Mouse (Mus musculus) kidney, adult 2 months (tissue): ENCODE measurements around the gene Tango2. TPM values are rescaled to one million over a fixed set of nuclear protein-coding genes. Genes with fewer than 3 reads are reported as not detected.

Experiments used
- DNase-seq: peaks from one replicate; pipeline ENCODE4 v3.0.0; 2021
- H3K27ac ChIP-seq: fragments of 200-500 bp; 2 replicates; pipeline ENCODE4 v1.5.1; 2012; ENCODE audit warnings: low read depth, low read length, control low read depth, inconsistent platforms; ENCODE audit not compliant: insufficient read depth
- H3K27me3 ChIP-seq: fragments of 200-500 bp; replicated peaks from 2 replicates; pipeline ENCODE4 v1.6.1; 2012; ENCODE audit warnings: mild to moderate bottlenecking, moderate library complexity, low read length, inconsistent platforms; ENCODE audit not compliant: control insufficient read depth, insufficient read depth
- H3K36me3 ChIP-seq: fragments of 200-500 bp; 2 replicates; pipeline ENCODE4 v1.6.1; 2012; ENCODE audit warnings: mild to moderate bottlenecking, moderate library complexity, low read length, inconsistent platforms; ENCODE audit not compliant: control insufficient read depth, insufficient read depth
- H3K4me1 ChIP-seq: fragments of 200-500 bp; 2 replicates; pipeline ENCODE4 v1.6.1; 2011; ENCODE audit warnings: low read length; ENCODE audit not compliant: control insufficient read depth, insufficient read depth
- H3K4me3 ChIP-seq: fragments of 200-500 bp; 2 replicates; pipeline ENCODE4 v1.5.1; 2011; ENCODE audit warnings: mild to moderate bottlenecking, low read depth, low read length, control low read depth; ENCODE audit not compliant: insufficient read depth
- CTCF ChIP-seq: fragments of 200-500 bp; conservative IDR thresholded peaks from 2 replicates; pipeline ENCODE4 v1.5.1; 2011; ENCODE audit warnings: low read depth, mild to moderate bottlenecking, control low read depth, low read length, moderate library complexity, mixed read lengths; ENCODE audit not compliant: insufficient read depth, insufficient read length
- POLR2A ChIP-seq: fragments of 200-500 bp; IDR thresholded peaks from one replicate; pipeline ENCODE4 v1.6.1; 2011; ENCODE audit warnings: low read depth, low read length, control low read depth
- WGBS: fragments of 180-500 bp; shearing (Covaris S2); methylation state at CpG from one replicate; pipeline ENCODE4 v1.1.7; 2018; 5-methylcytosine and 5-hydroxymethylcytosine counted together
- polyA plus RNA-seq: library from polyadenylated mRNA; depleted of rRNA; stranded (reverse); fragments of >200 nt; gene quantifications from 2 replicates; pipeline ENCODE4 v1.2.3, GENCODE M21; 2012

The Tango2 gene
- polyA plus RNA-seq, 1 experiment: 147 TPM

- no peak for DNase-seq
- H3K27ac ChIP-seq: no peak overlapping the region
- WGBS: 82% methylated on average over 6 of the region's 6 CpGs
- no peaks in the 10 kb centered on the region for H3K36me3 ChIP-seq
- H3K27me3 ChIP-seq: no peaks in the 10 kb centered on the region
- TF ChIP-seq POLR2A: no peak
- TF ChIP-seq CTCF: no peak
- no peak overlapping the region for H3K4me3 ChIP-seq
- H3K4me1 ChIP-seq: peaks cover 47% of the 10 kb centered on the region
These were observed 33.8 kb upstream of the Tango2 start for GRCm38 (mm10) chr16:18381621-18382258.

- no peak for DNase-seq
- Histone ChIP-seq H3K36me3 (no peaks in the 10 kb centered on the region), H3K4me3 (no peak overlapping the region), H3K27ac (no peak overlapping the region), H3K27me3 (no peaks in the 10 kb centered on the region), H3K4me1 (peaks cover 48% of the 10 kb centered on the region)
- WGBS: 79% methylated on average over 6 of the region's 6 CpGs
- no peak for TF ChIP-seq CTCF
- TF ChIP-seq POLR2A: no peak
These were observed 32.7 kb upstream of the Tango2 start for GRCm38 (mm10) chr16:18380495-18381063.

- WGBS: 67% methylated on average over 8 of the region's 8 CpGs
- peak; percentile 77 for DNase-seq
- H3K4me3 ChIP-seq: no peak overlapping the region
- H3K4me1 ChIP-seq: peaks cover 46% of the 10 kb centered on the region
- no peaks in the 10 kb centered on the region for H3K36me3 ChIP-seq
- no peak for TF ChIP-seq CTCF
- no peak for TF ChIP-seq POLR2A
- no peak overlapping the region; the same call in 1 of the 2 replicates for H3K27ac ChIP-seq
- no peaks in the 10 kb centered on the region for H3K27me3 ChIP-seq
These were observed 31.6 kb upstream of the Tango2 start for GRCm38 (mm10) chr16:18379338-18380001.

GRCm38 (mm10) chr16:18378489-18378888, 30.6 kb upstream of the Tango2 start:
- DNase-seq: peak; percentile 83
- Histone ChIP-seq H3K27me3 (no peaks in the 10 kb centered on the region), H3K4me1 (peaks cover 39% of the 10 kb centered on the region), H3K27ac (peak overlapping the region; percentile 69), H3K4me3 (no peak overlapping the region), H3K36me3 (no peaks in the 10 kb centered on the region)
- 11% methylated on average over 1 of the region's 1 CpGs for WGBS
- TF ChIP-seq CTCF: no peak
- no peak for TF ChIP-seq POLR2A

- DNase-seq: peak; percentile 87
- Histone ChIP-seq H3K27ac (peak overlapping the region; percentile 68), H3K36me3 (no peaks in the 10 kb centered on the region), H3K4me1 (peaks cover 33% of the 10 kb centered on the region), H3K27me3 (no peaks in the 10 kb centered on the region), H3K4me3 (no peak overlapping the region)
- TF ChIP-seq CTCF (no peak), POLR2A (no peak)
- 47% methylated on average over 3 of the region's 3 CpGs for WGBS
These were observed 29.3 kb upstream of the Tango2 start for GRCm38 (mm10) chr16:18377203-18377602.

- H3K4me3 ChIP-seq: no peak overlapping the region
- no peaks in the 10 kb centered on the region for H3K27me3 ChIP-seq
- 39% methylated on average over 6 of the region's 7 CpGs for WGBS
- H3K36me3 ChIP-seq: no peaks in the 10 kb centered on the region
- H3K27ac ChIP-seq: peak overlapping the region; percentile 68
- TF ChIP-seq CTCF (no peak), POLR2A (no peak)
- peak; percentile 66 for DNase-seq
- H3K4me1 ChIP-seq: peaks cover 33% of the 10 kb centered on the region
These were observed 28.5 kb upstream of the Tango2 start for GRCm38 (mm10) chr16:18376297-18376954.

GRCm38 (mm10) chr16:18373632-18374031, 25.7 kb upstream of the Tango2 start:
- Histone ChIP-seq H3K4me3 (no peak overlapping the region), H3K27me3 (no peaks in the 10 kb centered on the region), H3K36me3 (no peaks in the 10 kb centered on the region), H3K4me1 (peaks cover 21% of the 10 kb centered on the region), H3K27ac (no peak overlapping the region)
- DNase-seq: no peak
- 95% methylated on average over 4 of the region's 4 CpGs for WGBS
- TF ChIP-seq POLR2A (no peak), CTCF (no peak)
